27 mouse cellular contexts compared by ENCODE assay signal in genomic region chr12:11362435-11362834, GRCm38 (mm10).
DNase-seq lines count a peak whose midpoint lies in the region; ATAC-seq lines count a peak whose summit lies in the region.
"Had no signal": no experiment of that assay in that cellular context is flagged by ENCODE, and none has a peak within 500 bp of the region (broad histone marks: within the 10 kb centered on the region; RNA-seq: fewer than 3 reads in every experiment).

No protein-coding gene starts in this region.

- no peak overlapping the region for H3K4me3 ChIP-seq in forebrain, embryonic 13.5 days
- H3K4me3 ChIP-seq in forebrain, embryonic 12.5 days (replicated peaks) = no peak overlapping the region
- no peak overlapping the region for H3K4me3 ChIP-seq in hindbrain, embryonic 14.5 days (replicated peaks; ENCODE audit: low read length)
- H3K4me3 ChIP-seq in hindbrain, embryonic 10.5 days = no peak overlapping the region
- H3K4me3 ChIP-seq in neural tube, embryonic 14.5 days (ENCODE audit: low read depth, low read length) = no peak overlapping the region
- H3K4me3 ChIP-seq: embryonic facial prominence, embryonic 13.5 days; liver, embryonic 12.5 days had no signal

- no peaks in the 10 kb centered on the region for H3K27me3 ChIP-seq in forebrain, embryonic 13.5 days
- H3K27me3 ChIP-seq in forebrain, embryonic 12.5 days = no peaks in the 10 kb centered on the region
- H3K27me3 ChIP-seq in hindbrain, embryonic 14.5 days (ENCODE audit: control insufficient read depth, insufficient read depth, low read length) = no peaks in the 10 kb centered on the region
- no peaks in the 10 kb centered on the region for H3K27me3 ChIP-seq in hindbrain, embryonic 10.5 days (ENCODE audit: insufficient read depth, poor library complexity, severe bottlenecking)
- H3K27me3 ChIP-seq in neural tube, embryonic 14.5 days (ENCODE audit: control insufficient read depth, insufficient read depth, low read length) = no peaks in the 10 kb centered on the region
- H3K27me3 ChIP-seq: embryonic facial prominence, embryonic 13.5 days; liver, embryonic 12.5 days had no signal

- WGBS in forebrain, embryonic 13.5 days = 74% methylated on average over 3 of the region's 6 CpGs
- WGBS in forebrain, embryonic 12.5 days = 83% methylated on average over 6 of the region's 6 CpGs
- 80% methylated on average over 6 of the region's 6 CpGs for WGBS in hindbrain, embryonic 14.5 days
- 87% methylated on average over 6 of the region's 6 CpGs for WGBS in hindbrain, embryonic 10.5 days
- WGBS in neural tube, embryonic 14.5 days = 81% methylated on average over 6 of the region's 6 CpGs

- DNase-seq in hindbrain, embryonic 14.5 days (ENCODE audit: low spot score) = no peak
- no peak for DNase-seq in hindbrain, embryonic 10.5 days (ENCODE audit: low spot score)
- DNase-seq in neural tube, embryonic 10.5 days (ENCODE audit: extremely low spot score, low spot score) = no peak
- DNase-seq in lung, postnatal 36 days = no peak
- DNase-seq: adrenal gland, adult 8-10 months; cerebellum, adult 11-12 months; cerebellum, adult 9-11 months; gastrocnemius, postnatal 14 days; heart, postnatal 14 days; kidney, adult 8-10 months; kidney, postnatal 4 days; layer of hippocampus, postnatal 36 days; left cerebral cortex, postnatal 4 days; liver, postnatal 0 days; right cerebral cortex, postnatal 4 days; thymus, adult 18-20 months; thymus, postnatal 25 days had no signal

- no peak overlapping the region for H3K4me2 ChIP-seq in forebrain, embryonic 13.5 days
- no peak overlapping the region for H3K4me2 ChIP-seq in forebrain, embryonic 12.5 days
- H3K4me2 ChIP-seq in hindbrain, embryonic 14.5 days (replicated peaks) = no peak overlapping the region
- H3K4me2 ChIP-seq in neural tube, embryonic 14.5 days (ENCODE audit: low read depth, low read length) = no peak overlapping the region
- H3K4me2 ChIP-seq: embryonic facial prominence, embryonic 13.5 days; liver, embryonic 12.5 days had no signal

- no peaks in the 10 kb centered on the region for H3K9me3 ChIP-seq in forebrain, embryonic 13.5 days (replicated peaks)
- H3K9me3 ChIP-seq in forebrain, embryonic 12.5 days = no peaks in the 10 kb centered on the region
- H3K9me3 ChIP-seq in hindbrain, embryonic 14.5 days (ENCODE audit: control insufficient read depth, low read length) = no peaks in the 10 kb centered on the region
- H3K9me3 ChIP-seq in hindbrain, embryonic 10.5 days = no peaks in the 10 kb centered on the region
- H3K9me3 ChIP-seq in neural tube, embryonic 14.5 days (ENCODE audit: control insufficient read depth, low read length) = no peaks in the 10 kb centered on the region
- H3K9me3 ChIP-seq: embryonic facial prominence, embryonic 13.5 days; G1E; liver, embryonic 12.5 days had no signal

- H3K9ac ChIP-seq in forebrain, embryonic 13.5 days = no peak overlapping the region
- no peak overlapping the region for H3K9ac ChIP-seq in forebrain, embryonic 12.5 days
- H3K9ac ChIP-seq in hindbrain, embryonic 14.5 days = no peak overlapping the region
- H3K9ac ChIP-seq in neural tube, embryonic 14.5 days (replicated peaks; ENCODE audit: low read depth, low read length) = no peak overlapping the region
- H3K9ac ChIP-seq: embryonic facial prominence, embryonic 13.5 days; liver, embryonic 12.5 days; liver, postnatal 0 days had no signal

- H3K4me1 ChIP-seq in forebrain, embryonic 13.5 days = no peaks in the 10 kb centered on the region
- H3K4me1 ChIP-seq in forebrain, embryonic 12.5 days = no peaks in the 10 kb centered on the region
- H3K4me1 ChIP-seq in hindbrain, embryonic 14.5 days (replicated peaks; ENCODE audit: control insufficient read depth, insufficient read depth, low read length) = no peaks in the 10 kb centered on the region
- H3K4me1 ChIP-seq in hindbrain, embryonic 10.5 days (replicated peaks) = peaks cover 4% of the 10 kb centered on the region; the same call in 1 of the 2 replicates
- H3K4me1 ChIP-seq in neural tube, embryonic 14.5 days (ENCODE audit: control insufficient read depth, insufficient read depth, low read length) = no peaks in the 10 kb centered on the region
- H3K4me1 ChIP-seq: embryonic facial prominence, embryonic 13.5 days; liver, embryonic 12.5 days had no signal

- ATAC-seq in forebrain, embryonic 13.5 days = peak; percentile 75
- no peak for ATAC-seq in forebrain, embryonic 12.5 days (ENCODE audit: low FRiP score)
- ATAC-seq in hindbrain, embryonic 14.5 days (ENCODE audit: low FRiP score) = peak; percentile 71; the same call in 1 of the 2 replicates
- ATAC-seq in neural tube, embryonic 14.5 days (ENCODE audit: low read depth) = peak; percentile 49; the same call in 1 of the 2 replicates
- ATAC-seq: intestine, embryonic 16.5 days; liver, embryonic 12.5 days; liver, postnatal 0 days had no signal

- no peak overlapping the region for H3K27ac ChIP-seq in forebrain, embryonic 13.5 days
- H3K27ac ChIP-seq in forebrain, embryonic 12.5 days = no peak overlapping the region
- no peak overlapping the region for H3K27ac ChIP-seq in hindbrain, embryonic 14.5 days
- H3K27ac ChIP-seq in hindbrain, embryonic 10.5 days = no peak overlapping the region
- H3K27ac ChIP-seq in neural tube, embryonic 14.5 days (ENCODE audit: low read depth, low read length) = no peak overlapping the region
- H3K27ac ChIP-seq: embryonic facial prominence, embryonic 13.5 days; kidney, postnatal 0 days; liver, embryonic 12.5 days; macrophage; stomach, postnatal 0 days had no signal

- no peaks in the 10 kb centered on the region for H3K36me3 ChIP-seq in forebrain, embryonic 13.5 days (ENCODE audit: poor library complexity, severe bottlenecking)
- H3K36me3 ChIP-seq in forebrain, embryonic 12.5 days (replicated peaks) = no peaks in the 10 kb centered on the region
- H3K36me3 ChIP-seq in hindbrain, embryonic 14.5 days (replicated peaks; ENCODE audit: control insufficient read depth, insufficient read depth) = no peaks in the 10 kb centered on the region
- no peaks in the 10 kb centered on the region for H3K36me3 ChIP-seq in hindbrain, embryonic 10.5 days
- H3K36me3 ChIP-seq in neural tube, embryonic 14.5 days (ENCODE audit: control insufficient read depth, insufficient read depth, low read length) = no peaks in the 10 kb centered on the region
- H3K36me3 ChIP-seq: embryonic facial prominence, embryonic 13.5 days; G1E; liver, embryonic 12.5 days had no signal
